Mouse (Mus musculus): ENCODE data around the gene Svs1.

DNA sequence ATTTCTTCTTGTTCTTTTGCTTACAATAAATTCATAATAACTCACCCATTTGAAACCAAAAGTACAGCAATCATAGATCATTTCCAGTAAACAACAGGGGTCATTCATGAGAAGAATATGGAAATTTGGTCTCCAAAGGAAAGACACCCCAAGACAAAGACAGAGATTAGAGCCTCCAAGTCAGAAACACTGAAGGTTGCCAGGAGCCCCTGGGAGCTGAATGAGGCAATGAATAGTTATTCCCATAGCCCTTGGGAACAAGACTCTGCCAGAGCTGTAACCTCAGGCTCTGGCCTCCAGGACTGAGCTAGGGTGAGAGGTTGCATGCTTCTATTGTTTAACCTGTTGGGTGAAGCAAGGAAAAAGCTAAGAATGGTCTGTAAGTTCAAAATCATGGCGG is 32.7 kb downstream of the Svs1 start:
- TF ChIP-seq CTCF (IDR thresholded peaks at IDR 0.05; ENCODE audit: extremely low read depth, insufficient read depth, insufficient read length, insufficient replicate concordance), result no peak
- no peak for TF ChIP-seq POLR2A (IDR thresholded peaks at IDR 0.05; ENCODE audit: low read depth, low read length)

Data from spleen, adult 2 months (tissue).